Mouse (Mus musculus): Measurements from ENCODE around the gene Uhrf2. TPM values are rescaled to one million over a fixed set of nuclear protein-coding genes. Genes with fewer than 3 reads are reported as not detected.
"Not testable (repeated sequence)": the region's sequence is repeated elsewhere in the genome, so short reads cannot be mapped to it uniquely, and the experiment has no call there.

Uhrf2 gene
- 57.3 and 59.8 TPM in 2 replicates for polyA plus RNA-seq (2015; fragmentation: Nextera tagmentation; extraction: Ambion mirVana)

GRCm38 (mm10) chr19:30029894-30030635 lies at the start of gene Uhrf2:
Gene Uhrf2, plus strand, starts transcription at chr19:30030513.
- Histone ChIP-seq H3K4me1 (replicated peaks) (peaks cover 43% of the 10 kb centered on the region), H3K4me2 (peak within 1 kb of the TSS; percentile 84), H3K36me3 (no peaks in the 10 kb centered on the region), H3K9me3 (no peaks in the 10 kb centered on the region), H3K27ac (replicated peaks) (peak within 1 kb of the TSS; percentile 96), H3K9ac (peak within 1 kb of the TSS; percentile 100), H3K27me3 (no peaks in the 10 kb centered on the region), H3K4me3 (peak within 1 kb of the TSS; percentile 100)
- peak; percentile 98 for ATAC-seq (ENCODE audit: low read depth)
- 1% methylated on average over 74 of the region's 74 CpGs for WGBS

- H3K27me3 ChIP-seq = no peaks in the 10 kb centered on the region
- no peak overlapping the region for H3K27ac ChIP-seq (replicated peaks)
- no peaks in the 10 kb centered on the region for H3K36me3 ChIP-seq
- no peaks in the 10 kb centered on the region for H3K9me3 ChIP-seq
- ATAC-seq (ENCODE audit: low read depth) = no peak
- no peaks in the 10 kb centered on the region for H3K4me1 ChIP-seq (replicated peaks)
- H3K9ac ChIP-seq = no peak overlapping the region
- no peak overlapping the region for H3K4me3 ChIP-seq
- no peak overlapping the region for H3K4me2 ChIP-seq
- 75% methylated on average over 16 of the region's 16 CpGs for WGBS
Measured at GRCm38 (mm10) chr19:29984208-29985005, 45.9 kb upstream of the Uhrf2 start.

GRCm38 (mm10) chr19:29986464-29987091 lies 43.7 kb upstream of the Uhrf2 start:
- H3K4me3 ChIP-seq = no peak overlapping the region
- H3K36me3 ChIP-seq = no peaks in the 10 kb centered on the region
- H3K9ac ChIP-seq = no peak overlapping the region
- H3K9me3 ChIP-seq = no peaks in the 10 kb centered on the region
- no peak overlapping the region for H3K27ac ChIP-seq (replicated peaks)
- no peaks in the 10 kb centered on the region for H3K4me1 ChIP-seq (replicated peaks)
- WGBS = 86% methylated on average over 12 of the region's 12 CpGs
- no peaks in the 10 kb centered on the region for H3K27me3 ChIP-seq
- ATAC-seq (ENCODE audit: low read depth) = no peak
- H3K4me2 ChIP-seq = no peak overlapping the region

DNA sequence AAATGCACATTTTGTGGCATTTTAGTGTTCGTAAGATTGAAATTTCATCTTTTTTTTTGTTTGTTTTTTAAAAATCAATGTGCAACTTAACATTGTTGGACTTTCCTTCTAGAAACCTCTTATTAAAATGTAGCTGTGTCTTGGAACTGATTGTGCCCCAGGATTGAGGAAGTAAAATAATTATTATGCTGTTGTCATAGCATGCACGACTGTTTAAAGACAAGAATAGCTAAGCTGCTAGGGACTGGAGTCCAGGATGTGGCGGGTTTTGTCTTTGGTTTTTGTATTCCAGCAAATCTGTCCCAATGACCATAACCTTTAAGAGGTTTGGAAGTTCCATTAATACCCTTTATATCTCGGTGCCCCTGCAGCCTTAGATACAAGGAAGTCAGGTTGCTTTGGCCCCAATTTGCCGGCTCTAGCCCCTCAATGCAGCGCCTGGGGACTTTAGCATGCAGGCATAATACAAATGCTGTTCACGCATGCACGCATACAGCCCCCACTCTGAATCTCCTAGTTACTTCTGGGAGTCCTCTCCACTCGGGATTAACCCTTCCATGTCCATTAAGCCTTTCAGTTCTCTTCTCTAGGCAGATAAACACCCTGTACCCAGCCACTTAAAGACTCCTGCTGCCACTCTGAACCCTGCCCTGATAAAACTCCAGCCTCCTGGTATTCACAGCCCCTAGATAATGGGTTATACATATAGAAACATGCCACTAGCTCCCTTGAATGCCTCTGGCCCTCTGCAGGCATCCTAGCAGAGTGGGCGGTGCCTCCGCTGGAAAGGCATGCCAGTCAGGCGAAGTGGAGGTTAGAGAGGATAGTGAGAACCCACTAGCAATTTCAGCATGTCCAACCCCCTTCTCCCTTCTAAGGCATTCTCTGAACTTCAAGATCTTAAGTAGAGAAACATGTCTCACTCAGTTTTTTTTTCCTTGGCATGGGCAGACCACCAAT lies 29.6 kb upstream of the Uhrf2 start:
- Histone ChIP-seq H3K27ac (replicated peaks) (no peak overlapping the region), H3K4me2 (peak overlapping the region; percentile 20), H3K27me3 (no peaks in the 10 kb centered on the region), H3K36me3 (no peaks in the 10 kb centered on the region), H3K4me1 (replicated peaks) (peaks cover 6% of the 10 kb centered on the region; the same call in 1 of the 2 replicates), H3K4me3 (no peak overlapping the region), H3K9me3 (no peaks in the 10 kb centered on the region), H3K9ac (no peak overlapping the region)
- 38% methylated on average over 12 of the region's 12 CpGs for WGBS
- ATAC-seq (ENCODE audit: low read depth) = peak; percentile 40

DNA sequence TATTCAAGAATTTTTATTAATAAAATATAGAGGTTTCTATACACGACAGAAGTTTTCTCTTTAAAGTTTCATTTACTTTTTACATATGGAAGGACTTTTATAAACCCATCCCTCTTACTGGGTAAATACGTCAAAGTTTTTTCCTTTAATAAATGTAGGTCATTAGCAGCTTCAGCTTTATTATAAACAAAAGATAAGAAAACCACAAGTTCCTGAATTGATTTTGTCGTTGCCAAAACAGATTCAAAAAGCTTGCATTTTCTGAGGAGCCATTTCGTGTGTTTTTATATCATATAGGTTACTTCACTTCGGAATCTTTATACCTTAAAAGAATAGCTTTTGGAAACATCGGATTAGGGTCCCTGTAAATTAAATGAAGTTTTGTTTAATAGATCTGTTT lies 28.8 kb upstream of the Uhrf2 start:
- H3K4me2 ChIP-seq = no peak overlapping the region
- H3K9ac ChIP-seq = no peak overlapping the region
- H3K4me1 ChIP-seq (replicated peaks) = peaks cover 6% of the 10 kb centered on the region; the same call in 1 of the 2 replicates
- ATAC-seq (ENCODE audit: low read depth) = no peak
- H3K4me3 ChIP-seq = no peak overlapping the region
- H3K27ac ChIP-seq (replicated peaks) = no peak overlapping the region
- no peaks in the 10 kb centered on the region for H3K27me3 ChIP-seq
- H3K9me3 ChIP-seq = no peaks in the 10 kb centered on the region
- H3K36me3 ChIP-seq = no peaks in the 10 kb centered on the region
- WGBS = 87% methylated on average over 6 of the region's 6 CpGs

GRCm38 (mm10) chr19:30003621-30004020 lies 26.7 kb upstream of the Uhrf2 start, which contains the start of gene Trpd52l3:
Gene Trpd52l3, plus strand, starts transcription at chr19:30003790.
- H3K9me3 ChIP-seq = no peaks in the 10 kb centered on the region
- no peaks in the 10 kb centered on the region for H3K27me3 ChIP-seq
- no peak within 1 kb of the TSS for H3K4me2 ChIP-seq
- no peak within 1 kb of the TSS for H3K9ac ChIP-seq
- peaks cover 6% of the 10 kb centered on the region; the same call in 1 of the 2 replicates for H3K4me1 ChIP-seq (replicated peaks)
- H3K4me3 ChIP-seq = no peak within 1 kb of the TSS
- H3K36me3 ChIP-seq = no peaks in the 10 kb centered on the region
- no peak within 1 kb of the TSS for H3K27ac ChIP-seq (replicated peaks)
- ATAC-seq (ENCODE audit: low read depth) = no peak
- 95% methylated on average over 9 of the region's 9 CpGs for WGBS

- no peaks in the 10 kb centered on the region for H3K9me3 ChIP-seq
- H3K4me2 ChIP-seq = no peak overlapping the region
- no peak overlapping the region for H3K27ac ChIP-seq (replicated peaks)
- H3K27me3 ChIP-seq = no peaks in the 10 kb centered on the region
- H3K9ac ChIP-seq = no peak overlapping the region
- no peaks in the 10 kb centered on the region for H3K4me1 ChIP-seq (replicated peaks)
- H3K36me3 ChIP-seq = no peaks in the 10 kb centered on the region
- WGBS = 77% methylated on average over 3 of the region's 3 CpGs
- no peak for ATAC-seq (ENCODE audit: low read depth)
- no peak overlapping the region for H3K4me3 ChIP-seq
Measured at GRCm38 (mm10) chr19:30006371-30006770, 23.9 kb upstream of the Uhrf2 start.

- 80% methylated on average over 13 of the region's 13 CpGs for WGBS
- Histone ChIP-seq H3K9me3 (no peaks in the 10 kb centered on the region), H3K9ac (no peak overlapping the region), H3K4me2 (no peak overlapping the region), H3K27me3 (no peaks in the 10 kb centered on the region), H3K4me3 (no peak overlapping the region), H3K4me1 (replicated peaks) (no peaks in the 10 kb centered on the region), H3K36me3 (no peaks in the 10 kb centered on the region), H3K27ac (replicated peaks) (no peak overlapping the region)
- no peak for ATAC-seq (ENCODE audit: low read depth)
Measured at GRCm38 (mm10) chr19:30010520-30011296, 19.6 kb upstream of the Uhrf2 start.

DNA sequence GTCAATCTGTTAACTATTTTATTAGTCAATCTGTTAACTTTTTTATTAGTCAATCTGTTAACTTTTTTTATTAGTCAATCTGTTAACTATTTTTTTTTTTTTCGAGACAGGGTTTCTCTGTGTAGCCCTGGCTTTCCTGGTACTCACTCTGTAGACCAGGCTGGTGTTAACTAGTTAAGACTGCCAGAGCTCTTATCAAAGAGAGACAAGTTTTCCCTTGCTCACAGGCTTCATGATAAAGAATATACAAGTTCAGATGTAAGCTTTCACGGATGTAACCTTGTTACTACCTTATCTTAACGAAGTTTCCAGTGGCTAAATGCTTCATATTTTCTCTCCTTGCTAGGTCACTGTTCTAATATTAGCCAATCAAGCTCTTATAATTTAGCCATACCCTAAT lies 16.0 kb upstream of the Uhrf2 start:
- no peak overlapping the region for H3K4me2 ChIP-seq
- H3K4me3 ChIP-seq = no peak overlapping the region
- H3K36me3 ChIP-seq = no peaks in the 10 kb centered on the region
- no peak overlapping the region for H3K27ac ChIP-seq (replicated peaks)
- no peaks in the 10 kb centered on the region for H3K4me1 ChIP-seq (replicated peaks)
- no peaks in the 10 kb centered on the region for H3K27me3 ChIP-seq
- WGBS = 87% methylated on average over 3 of the region's 3 CpGs
- H3K9me3 ChIP-seq = no peaks in the 10 kb centered on the region
- no peak for ATAC-seq (ENCODE audit: low read depth)
- no peak overlapping the region for H3K9ac ChIP-seq

DNA sequence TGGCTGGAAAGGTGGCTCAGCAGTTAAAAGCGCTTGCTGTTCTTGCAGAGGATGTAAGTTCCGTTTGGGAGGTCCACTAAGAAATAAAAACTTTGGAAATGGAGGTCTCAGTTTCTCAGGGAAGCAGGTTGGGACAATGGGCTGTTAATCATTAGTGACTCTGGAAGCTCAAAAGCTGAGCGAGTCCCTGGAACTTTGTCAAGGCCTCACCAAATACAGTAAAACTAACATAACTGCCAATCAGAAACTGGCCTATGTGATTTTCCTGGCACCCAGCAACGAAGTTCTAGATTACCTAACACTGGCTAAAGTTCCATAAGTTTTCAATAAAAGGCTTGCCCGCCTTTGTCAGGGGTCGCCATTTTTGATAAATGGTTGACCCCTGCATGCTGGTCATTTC lies 14.2 kb upstream of the Uhrf2 start:
- Histone ChIP-seq H3K9ac (no peak overlapping the region), H3K27ac (replicated peaks) (no peak overlapping the region), H3K4me2 (no peak overlapping the region), H3K4me3 (no peak overlapping the region), H3K27me3 (no peaks in the 10 kb centered on the region), H3K9me3 (no peaks in the 10 kb centered on the region), H3K4me1 (replicated peaks) (no peaks in the 10 kb centered on the region), H3K36me3 (no peaks in the 10 kb centered on the region)
- 64% methylated on average over 6 of the region's 6 CpGs for WGBS
- no peak for ATAC-seq (ENCODE audit: low read depth)

DNA sequence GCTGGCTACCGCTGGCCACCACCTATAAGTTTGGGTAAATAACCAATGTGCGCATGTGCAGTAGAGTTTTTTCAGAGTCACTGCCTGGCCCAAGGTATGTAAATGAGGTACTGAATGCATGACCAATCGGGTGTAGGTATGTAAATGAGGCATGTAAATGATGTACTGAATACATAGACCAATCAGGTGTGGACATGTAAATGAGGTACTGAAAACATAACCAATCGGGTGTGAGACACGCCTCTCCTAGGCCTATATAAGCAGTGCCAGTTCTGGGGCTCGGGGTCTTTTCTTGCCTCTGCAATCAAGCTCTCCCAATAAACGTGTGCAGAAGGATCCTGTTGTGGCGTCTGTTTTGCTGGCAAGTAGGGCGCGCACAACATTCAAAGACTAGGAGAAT lies 6.9 kb upstream of the Uhrf2 start:
- H3K27me3 ChIP-seq; ATAC-seq (ENCODE audit: low read depth); H3K4me1 ChIP-seq (replicated peaks); H3K9ac ChIP-seq; H3K27ac ChIP-seq (replicated peaks); H3K4me3 ChIP-seq; H3K36me3 ChIP-seq; H3K4me2 ChIP-seq; H3K9me3 ChIP-seq: not testable (repeated sequence)
- WGBS = 95% methylated on average over 10 of the region's 10 CpGs
